Mouse (Mus musculus): ENCODE data around the gene Adgrf5. TPM values are rescaled to one million over a fixed set of nuclear protein-coding genes. Genes with fewer than 3 reads are reported as not detected.

The Adgrf5 gene
- total and polyA plus RNA-seq, 3 experiments, result not detected

DNA sequence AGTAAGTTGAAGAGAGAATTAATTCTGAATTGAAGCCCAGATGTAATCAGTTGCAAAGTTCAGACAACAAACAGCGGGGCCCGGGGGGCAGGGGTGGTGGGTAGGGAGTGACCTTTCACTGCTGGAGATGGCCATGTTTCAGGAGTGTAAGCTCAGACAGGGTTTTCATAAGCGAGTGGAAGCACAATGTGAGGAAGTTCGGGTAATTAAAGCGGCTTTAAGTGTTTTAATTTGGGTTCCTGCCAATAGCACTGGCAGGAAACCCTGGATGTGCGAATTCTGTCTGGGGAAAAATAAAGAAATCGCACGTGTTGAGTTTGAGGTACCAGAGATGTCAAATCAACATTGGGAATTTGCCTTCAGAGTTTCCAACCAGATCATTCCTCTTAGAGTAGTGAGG, 74.2 kb downstream of the Adgrf5 start:
- no peak for DNase-seq (ENCODE audit: extremely low read depth)
- H3K36me3 ChIP-seq (replicated peaks in 1 of 2; ENCODE audit: control insufficient read depth in 1 of 2, insufficient read depth in 1 of 2, low read length in 1 of 2), result no peaks in the 10 kb centered on the region
- H3K4me2 ChIP-seq (ENCODE audit: insufficient read depth, low read depth, poor library complexity, severe bottlenecking), result no peak overlapping the region
- H3K9ac ChIP-seq (ENCODE audit: insufficient read depth, low read depth), result no peak overlapping the region
- no peaks in the 10 kb centered on the region for H3K79me2 ChIP-seq (replicated peaks; ENCODE audit: control insufficient read depth, extremely low read depth, insufficient read depth, poor library complexity, severe bottlenecking)
- dilution Hi-C loops (cut with MboI; ENCODE audit: extremely low pct_ligation_motif_present, extremely low pct_unique_long_range_greater_than_20kb, low sequenced_read_pairs) (no loop called here), in situ Hi-C loops (cut with MboI; ENCODE audit: low pct_ligation_motif_present, low pct_unique_long_range_greater_than_20kb, low sequenced_read_pairs) (no loop called here)
- H3K27me3 ChIP-seq (replicated peaks), result no peaks in the 10 kb centered on the region
- TF ChIP-seq USF1 (IDR thresholded peaks at IDR 0.05; ENCODE audit: low read depth, low read length), result no peak
- no peak for TF ChIP-seq ETS1 (conservative IDR thresholded peaks at IDR 0.05; ENCODE audit: low read depth, low read length)
- TF ChIP-seq GABPA (IDR thresholded peaks at IDR 0.05; ENCODE audit: insufficient replicate concordance, low read depth, low read length), result no peak
- no peak for TF ChIP-seq SIN3A (IDR thresholded peaks at IDR 0.05; ENCODE audit: low read length)
- no peak for TF ChIP-seq IRF4 (IDR thresholded peaks at IDR 0.05; ENCODE audit: low read depth, low read length)
- TF ChIP-seq MXI1 (IDR thresholded peaks at IDR 0.05; ENCODE audit: low read depth, low read length), result no peak
- no peak for TF ChIP-seq JUN (IDR thresholded peaks at IDR 0.05; ENCODE audit: insufficient read depth, low read depth, low read length)
- no peak for TF ChIP-seq TCF12 (IDR thresholded peaks at IDR 0.05; ENCODE audit: low read depth, low read length)
- H3K27ac ChIP-seq (ENCODE audit: insufficient read depth, low read depth), result no peak overlapping the region
- no peak overlapping the region for H3K4me3 ChIP-seq (replicated peaks in 1 of 3; ENCODE audit: low read depth in 2 of 3, low read length in 2 of 3, poor library complexity in 1 of 3)
- peaks cover 49% of the 10 kb centered on the region for H3K9me3 ChIP-seq (replicated peaks; ENCODE audit: low read length)
- peaks cover 0 to 13% of the 10 kb centered on the region in 2 experiments; a peak in 2 of 4 replicates for H3K4me1 ChIP-seq (ENCODE audit: control insufficient read depth in 1 of 2, insufficient read depth in 2 of 2)

DNA sequence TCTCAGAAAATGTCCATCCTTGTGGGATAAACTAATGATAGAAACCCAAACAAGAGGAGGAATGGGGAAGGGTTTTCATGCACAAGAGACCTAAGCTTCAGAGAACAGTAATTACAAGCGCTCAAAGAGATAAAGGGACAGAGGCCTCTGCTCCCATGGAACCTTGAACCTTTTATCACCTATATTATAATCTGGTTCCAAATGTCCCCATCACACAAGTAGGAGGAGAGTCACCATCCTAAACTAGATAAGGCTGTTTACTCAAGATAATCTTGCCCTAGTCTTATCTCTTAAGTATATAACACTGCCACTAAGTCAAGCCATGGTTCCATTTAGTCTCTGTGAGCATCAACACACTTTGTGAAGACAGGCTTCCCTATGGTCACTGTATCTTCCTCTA, 91.0 kb downstream of the Adgrf5 start:
- Histone ChIP-seq H3K9ac (ENCODE audit: insufficient read depth, low read depth) (no peak overlapping the region), H3K36me3 (replicated peaks in 1 of 2; ENCODE audit: control insufficient read depth in 1 of 2, insufficient read depth in 1 of 2, low read length in 1 of 2) (no peaks in the 10 kb centered on the region), H3K27ac (ENCODE audit: insufficient read depth, low read depth) (no peak overlapping the region), H3K4me1 (ENCODE audit: control insufficient read depth in 1 of 2, insufficient read depth in 2 of 2) (no peaks in the 10 kb centered on the region), H3K4me3 (replicated peaks in 1 of 3; ENCODE audit: low read depth in 2 of 3, low read length in 2 of 3, poor library complexity in 1 of 3) (no peak overlapping the region), H3K27me3 (replicated peaks) (no peaks in the 10 kb centered on the region), H3K9me3 (replicated peaks; ENCODE audit: low read length) (peaks cover 34% of the 10 kb centered on the region), H3K4me2 (ENCODE audit: insufficient read depth, low read depth, poor library complexity, severe bottlenecking) (no peak overlapping the region), H3K79me2 (replicated peaks; ENCODE audit: control insufficient read depth, extremely low read depth, insufficient read depth, poor library complexity, severe bottlenecking) (no peaks in the 10 kb centered on the region)
- DNase-seq (ENCODE audit: extremely low read depth), result no peak
- TF ChIP-seq MAX (IDR thresholded peaks at IDR 0.05; ENCODE audit: low read length), result no peak
- TF ChIP-seq ELF1 (IDR thresholded peaks at IDR 0.05; ENCODE audit: low read depth, low read length), result no peak
- TF ChIP-seq UBTF (IDR thresholded peaks at IDR 0.05; ENCODE audit: low read depth, low read length), result no peak
- TF ChIP-seq USF2 (conservative IDR thresholded peaks at IDR 0.05; ENCODE audit: low read depth, low read length), result no peak
- TF ChIP-seq KAT2A (IDR thresholded peaks at IDR 0.05; ENCODE audit: insufficient replicate concordance, low read length), result no peak
- TF ChIP-seq BHLHE40 (IDR thresholded peaks at IDR 0.05; ENCODE audit: low read depth, low read length), result no peak
- no peak for TF ChIP-seq POLR2AphosphoS2 (IDR thresholded peaks at IDR 0.05; ENCODE audit: low read depth, low read length)
- no peak for TF ChIP-seq GABPA (IDR thresholded peaks at IDR 0.05; ENCODE audit: insufficient replicate concordance, low read depth, low read length)
- no peak for TF ChIP-seq NELFE (IDR thresholded peaks at IDR 0.05; ENCODE audit: low read depth, low read length)
- TF ChIP-seq POLR2A (IDR thresholded peaks at IDR 0.05; ENCODE audit: low read depth, low read length), result no peak
- TF ChIP-seq ZMIZ1 (IDR thresholded peaks at IDR 0.05; ENCODE audit: low read depth, low read length), result no peak
- no peak for TF ChIP-seq JUN (IDR thresholded peaks at IDR 0.05; ENCODE audit: insufficient read depth, low read depth, low read length)
- TF ChIP-seq RCOR1 (conservative IDR thresholded peaks at IDR 0.05; ENCODE audit: low read depth, low read length), result no peak
- no peak for TF ChIP-seq IRF4 (IDR thresholded peaks at IDR 0.05; ENCODE audit: low read depth, low read length)
- no peak for TF ChIP-seq MAZ (IDR thresholded peaks at IDR 0.05; ENCODE audit: low read depth, low read length)
- no peak for TF ChIP-seq TBP (conservative IDR thresholded peaks at IDR 0.05; ENCODE audit: low read depth, low read length)
- TF ChIP-seq HCFC1 (IDR thresholded peaks at IDR 0.05; ENCODE audit: low read depth, low read length), result no peak
- TF ChIP-seq SMC3 (IDR thresholded peaks at IDR 0.05; ENCODE audit: low read depth, low read length), result no peak
- no peak for TF ChIP-seq E2F4 (IDR thresholded peaks at IDR 0.05; ENCODE audit: insufficient replicate concordance, low read depth, low read length)
- in situ Hi-C loops (cut with MboI; ENCODE audit: low pct_ligation_motif_present, low pct_unique_long_range_greater_than_20kb, low sequenced_read_pairs) (loop anchor here (25.0 kb wide), 1 partner anchor 189 kb away; the partner anchor contains the start of gene Adgrf1), dilution Hi-C loops (cut with MboI; ENCODE audit: extremely low pct_ligation_motif_present, extremely low pct_unique_long_range_greater_than_20kb, low sequenced_read_pairs) (no loop called here)

Data from CH12.LX (cell line).